Mouse (Mus musculus) gastrocnemius, postnatal 25 days (tissue): ENCODE measurements around the gene Csf2. TPM values are rescaled to one million over a fixed set of nuclear protein-coding genes. Genes with fewer than 3 reads are reported as not detected.

ENCODE experiments used
- total RNA-seq, 2 experiments: library from RNA; stranded (reverse); gene quantifications; 1 replicate in 1 of 2; 2 replicates in 1 of 2; pipeline ENCODE4 v1.2.3; 2021

The Csf2 gene
- total RNA-seq, 2 experiments from 2014 or later: not detected

Other genes with a start within 250 kb of the Csf2 start
- gene Slc22a4, start 221.6 kb downstream of the Csf2 start, total RNA-seq: 1 to 10 TPM; 1.6 to 6.9 TPM
- 1 to 10 TPM; 8.6 to 10.0 TPM for gene Pdlim4, start 180.7 kb downstream of the Csf2 start, total RNA-seq
- gene P4ha2, start 149.6 kb downstream of the Csf2 start, total RNA-seq: 10 to 100 TPM; 25.6 to 32.3 TPM
- gene Il3, start 17.6 kb upstream of the Csf2 start, total RNA-seq: not detected
- 10 to 100 TPM; 20.1 to 23.5 TPM for gene Acsl6, start 54.1 kb upstream of the Csf2 start, total RNA-seq
- not detected for gene Meikin, start 121.0 kb upstream of the Csf2 start, total RNA-seq
- 10 to 100 TPM; 22.1 to 38.2 TPM for gene Fnip1, start 188.5 kb upstream of the Csf2 start, total RNA-seq